Mouse (Mus musculus) heart, embryonic 15.5 days (tissue): Measurements from ENCODE around the gene Gm21095. TPM values are rescaled to one million over a fixed set of nuclear protein-coding genes. Genes with fewer than 3 reads are reported as not detected.
"Not testable (repeated sequence)": the region's sequence is repeated elsewhere in the genome, so short reads cannot be mapped to it uniquely, and the experiment has no call there.

Experiments used
- ATAC-seq: fragments of 200-750 bp; cut with Nextera tagmentation; replicated peaks from 2 replicates; pipeline ENCODE4 v1.8.0; 2017; ENCODE audit warnings: low read depth, moderate TSS enrichment; ENCODE audit not compliant: insufficient number of reproducible peaks, insufficient read depth, low FRiP score
- H3K27ac ChIP-seq: fragments of 300-500 bp; sonication (generic); 2 replicates; pipeline ENCODE4 v1.5.1; 2015; ENCODE audit warnings: mild to moderate bottlenecking, inconsistent platforms
- H3K27me3 ChIP-seq: fragments of 300-500 bp; sonication (generic); 2 replicates; pipeline ENCODE4 v1.6.1; 2015; ENCODE audit warnings: inconsistent platforms
- H3K36me3 ChIP-seq: fragments of 300-500 bp; sonication (generic); 2 replicates; pipeline ENCODE4 v1.6.1; 2015; ENCODE audit warnings: mild to moderate bottlenecking, inconsistent platforms
- H3K4me1 ChIP-seq: fragments of 300-500 bp; sonication (generic); replicated peaks from 2 replicates; pipeline ENCODE4 v1.6.1; 2015; ENCODE audit warnings: inconsistent platforms
- H3K4me2 ChIP-seq: fragments of 300-500 bp; sonication (generic); 2 replicates; pipeline ENCODE4 v1.6.1; 2015; ENCODE audit warnings: inconsistent platforms, mild to moderate bottlenecking, moderate library complexity
- H3K4me3 ChIP-seq: fragments of 300-500 bp; sonication (generic); 2 replicates; pipeline ENCODE4 v1.5.1; 2015; ENCODE audit warnings: mild to moderate bottlenecking, inconsistent platforms
- H3K9ac ChIP-seq: fragments of 300-500 bp; sonication (generic); 2 replicates; pipeline ENCODE4 v1.6.1; 2015; ENCODE audit warnings: mild to moderate bottlenecking, inconsistent platforms
- H3K9me3 ChIP-seq: fragments of 300-500 bp; sonication (generic); replicated peaks from 2 replicates; pipeline ENCODE4 v1.6.1; 2016; ENCODE audit warnings: inconsistent platforms
- WGBS: fragments of 180-500 bp; shearing (Covaris S2); methylation state at CpG from one replicate; pipeline ENCODE4 v1.1.7; 2015; ENCODE audit warnings: mixed read lengths; 5-methylcytosine and 5-hydroxymethylcytosine counted together
- polyA plus RNA-seq: library from polyadenylated mRNA; unstranded; fragments of >200 nt; fragmentation: Nextera tagmentation; extraction: Ambion mirVana; gene quantifications from 2 replicates; pipeline ENCODE4 v1.2.1, GENCODE M21; 2015

The Gm21095 gene
- not detected in 2 replicates for polyA plus RNA-seq

DNA sequence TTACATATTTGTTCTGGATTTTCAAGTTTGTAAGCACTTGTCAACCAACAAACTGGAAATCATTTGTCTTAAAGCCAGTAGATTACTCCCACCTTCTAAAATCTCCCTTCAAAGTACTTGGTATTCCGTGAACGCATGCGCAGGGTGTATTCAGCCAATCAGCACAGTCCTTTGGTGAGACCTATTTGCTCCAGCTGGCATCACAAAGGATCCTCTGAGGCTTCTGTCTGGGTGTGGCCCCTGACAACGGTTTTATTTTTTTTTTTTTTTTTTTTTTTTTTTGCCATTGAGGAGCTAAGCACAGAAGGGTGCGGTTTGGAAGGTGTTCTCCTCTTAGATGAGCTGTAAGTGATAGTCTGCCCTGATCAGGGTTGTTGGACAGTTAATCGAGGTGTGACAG lies at the start of gene Gm21095:
Gene Gm21095 (plus strand): TSS at position 301 of the 400 bp plus-strand sequence.
- not testable (repeated sequence) for H3K4me3 ChIP-seq, H3K4me2 ChIP-seq, H3K9ac ChIP-seq, H3K27ac ChIP-seq, H3K36me3 ChIP-seq, H3K9me3 ChIP-seq, H3K4me1 ChIP-seq, ATAC-seq, H3K27me3 ChIP-seq
- no CpG with 5 or more reads among the region's 6 CpGs for WGBS
